In the genomic region with DNA sequence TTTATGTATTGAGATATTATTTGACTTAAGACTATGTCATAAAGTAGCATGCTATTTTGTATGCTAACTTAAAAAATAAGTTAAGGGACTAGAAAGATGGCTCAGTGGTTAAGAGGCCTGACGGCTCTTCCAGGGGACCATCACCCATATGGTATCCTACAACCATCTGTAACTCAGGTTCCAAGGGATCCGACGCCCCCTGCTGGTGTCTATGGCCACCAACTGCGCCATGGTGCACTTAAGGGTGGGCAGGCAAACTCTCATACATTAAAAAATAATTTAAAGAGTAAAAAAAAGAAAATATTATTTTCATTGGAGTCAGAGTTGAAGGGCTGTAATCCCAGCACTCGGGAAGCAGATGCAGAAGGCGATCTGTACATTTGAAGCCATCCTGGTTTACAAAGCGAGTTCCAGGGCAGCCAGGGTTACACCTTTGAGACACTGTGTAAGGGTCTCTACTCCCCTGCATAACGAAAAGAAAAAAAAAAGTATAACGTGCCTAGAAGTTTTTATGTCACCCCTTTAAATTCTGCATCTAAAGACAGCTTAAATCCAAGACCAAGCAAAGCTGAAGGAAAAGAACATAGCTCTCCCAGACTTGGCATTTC, we compare ENCODE assay signal across 8 mouse cellular contexts. TPM values are rescaled to one million over a fixed set of nuclear protein-coding genes. Genes with fewer than 3 reads are reported as not detected.
DNase-seq lines count a peak whose midpoint lies in the region; ATAC-seq and TF ChIP-seq lines count a peak whose summit lies in the region.

No protein-coding gene starts in this region.

- H3K36me3 ChIP-seq in kidney, adult 2 months (ENCODE audit: control insufficient read depth, insufficient read depth, low read length) = no peaks in the 10 kb centered on the region
- peaks cover 28% of the 10 kb centered on the region for H3K36me3 ChIP-seq in G1E (replicated peaks)
- no peaks in the 10 kb centered on the region for H3K36me3 ChIP-seq in forebrain, embryonic 12.5 days (replicated peaks)
- H3K36me3 ChIP-seq in limb, embryonic 12.5 days = no peaks in the 10 kb centered on the region
- no peaks in the 10 kb centered on the region for H3K36me3 ChIP-seq in neural tube, embryonic 15.5 days

- H3K27ac ChIP-seq in kidney, adult 2 months (ENCODE audit: insufficient read depth, low read depth, low read length) = no peak overlapping the region
- H3K27ac ChIP-seq in forebrain, embryonic 12.5 days = no peak overlapping the region
- H3K27ac ChIP-seq in limb, embryonic 12.5 days = no peak overlapping the region
- H3K27ac ChIP-seq in neural tube, embryonic 15.5 days (replicated peaks) = no peak overlapping the region

- peak; percentile 25; the same call in 1 of the 2 replicates for TF ChIP-seq CTCF in kidney, adult 2 months (conservative IDR thresholded peaks at IDR 0.05; ENCODE audit: insufficient read depth, insufficient read length, low read depth, low read length)
- no peak for TF ChIP-seq CTCF in G1E (IDR thresholded peaks at IDR 0.05; ENCODE audit: low read depth, low read length)

- H3K9ac ChIP-seq in forebrain, embryonic 12.5 days = no peak overlapping the region
- H3K9ac ChIP-seq in limb, embryonic 12.5 days (replicated peaks) = no peak overlapping the region
- 0 out of 2 replicates have a peak overlapping the region, but pooled peaks have one; percentile 84 for H3K9ac ChIP-seq in neural tube, embryonic 15.5 days (replicated peaks)

- no peak for ATAC-seq in G1E (ENCODE audit: extremely low read depth, insufficient number of reproducible peaks, low FRiP score, poor library complexity, severe bottlenecking)
- peak; percentile 37; the same call in 1 of the 2 replicates for ATAC-seq in forebrain, embryonic 12.5 days (ENCODE audit: low FRiP score)
- peak; percentile 45 for ATAC-seq in limb, embryonic 12.5 days (ENCODE audit: insufficient number of reproducible peaks, insufficient read depth, low FRiP score, low TSS enrichment, low read depth)
- ATAC-seq in neural tube, embryonic 15.5 days (ENCODE audit: low FRiP score) = peak; percentile 48

- no peak for TF ChIP-seq POLR2A in kidney, adult 2 months (IDR thresholded peaks at IDR 0.05; ENCODE audit: low read depth, low read length)

- H3K4me1 ChIP-seq in kidney, adult 2 months (ENCODE audit: control insufficient read depth, insufficient read depth, low read length) = peaks cover 23% of the 10 kb centered on the region
- peaks cover 50% of the 10 kb centered on the region for H3K4me1 ChIP-seq in G1E (ENCODE audit: insufficient read depth, low read depth, low read length)
- H3K4me1 ChIP-seq in forebrain, embryonic 12.5 days = peaks cover 19% of the 10 kb centered on the region
- H3K4me1 ChIP-seq in limb, embryonic 12.5 days (replicated peaks) = peaks cover 22% of the 10 kb centered on the region
- H3K4me1 ChIP-seq in neural tube, embryonic 15.5 days = peaks cover 21% of the 10 kb centered on the region

- peak overlapping the region; percentile 83 for H3K4me2 ChIP-seq in forebrain, embryonic 12.5 days
- H3K4me2 ChIP-seq in limb, embryonic 12.5 days = peak overlapping the region; percentile 84
- H3K4me2 ChIP-seq in neural tube, embryonic 15.5 days = peak overlapping the region; percentile 93

- H3K9me3 ChIP-seq in G1E (replicated peaks) = no peaks in the 10 kb centered on the region
- no peaks in the 10 kb centered on the region for H3K9me3 ChIP-seq in forebrain, embryonic 12.5 days
- no peaks in the 10 kb centered on the region for H3K9me3 ChIP-seq in limb, embryonic 12.5 days
- H3K9me3 ChIP-seq in neural tube, embryonic 15.5 days (replicated peaks) = no peaks in the 10 kb centered on the region

- WGBS in kidney, adult 2 months = 22% methylated on average over 9 of the region's 9 CpGs
- WGBS in forebrain, embryonic 12.5 days = 18% methylated on average over 9 of the region's 9 CpGs
- 23% methylated on average over 9 of the region's 9 CpGs for WGBS in limb, embryonic 12.5 days
- WGBS in neural tube, embryonic 15.5 days = 21% methylated on average over 9 of the region's 9 CpGs

- H3K27me3 ChIP-seq in kidney, adult 2 months (replicated peaks; ENCODE audit: control insufficient read depth, insufficient read depth, low read length) = no peaks in the 10 kb centered on the region
- 0 out of 2 replicates have a peak, but pooled peaks cover 6% of the 10 kb centered on the region for H3K27me3 ChIP-seq in G1E (ENCODE audit: insufficient read depth, low read length)
- no peaks in the 10 kb centered on the region for H3K27me3 ChIP-seq in forebrain, embryonic 12.5 days
- no peaks in the 10 kb centered on the region for H3K27me3 ChIP-seq in limb, embryonic 12.5 days
- no peaks in the 10 kb centered on the region for H3K27me3 ChIP-seq in neural tube, embryonic 15.5 days (replicated peaks)

- DNase-seq in kidney, adult 2 months = no peak
- no peak for DNase-seq in kidney, adult 18-20 months
- no peak for DNase-seq in G1E (ENCODE audit: low spot score)
- no peak for DNase-seq in T-cell, adult 2 months (ENCODE audit: low spot score)
- DNase-seq in left cerebral cortex, adult 11 months (ENCODE audit: low spot score) = no peak

- H3K4me3 ChIP-seq in kidney, adult 2 months (ENCODE audit: insufficient read depth, low read depth, low read length) = no peak overlapping the region
- H3K4me3 ChIP-seq in G1E (ENCODE audit: low read depth, low read length) = peak overlapping the region; percentile 89
- peak overlapping the region; percentile 71 for H3K4me3 ChIP-seq in forebrain, embryonic 12.5 days (replicated peaks)
- peak overlapping the region; percentile 75 for H3K4me3 ChIP-seq in limb, embryonic 12.5 days (replicated peaks)
- H3K4me3 ChIP-seq in neural tube, embryonic 15.5 days (replicated peaks) = peak overlapping the region; percentile 87

RNA-seq across cellular contexts. Expression of gene Mocs1, which starts 0.4 kb away (rescaled TPM):
- 41.4 and 41.5 TPM in 2 replicates for polyA plus RNA-seq in kidney, adult 2 months (2012; rRNA removed)
- total RNA-seq in G1E (2014; fragmentation: Nextera tagmentation) (55.0 and 85.5 TPM in 2 replicates), G1E (2017) (30.2 and 32.2 TPM in 2 replicates)
- 37.0 and 38.8 TPM in 2 replicates for polyA plus RNA-seq in G1E (2012)
- polyA plus RNA-seq in forebrain, embryonic 12.5 days (2016; fragmentation: Nextera tagmentation; extraction: Ambion mirVana) = 3.6 and 4.5 TPM in 2 replicates
- 3.3 and 6.3 TPM in 2 replicates for polyA plus RNA-seq in limb, embryonic 12.5 days (2016; fragmentation: Nextera tagmentation; extraction: Ambion mirVana)
- polyA plus RNA-seq in neural tube, embryonic 15.5 days (2015; fragmentation: Nextera tagmentation; extraction: Ambion mirVana) = 4.7 and 6.2 TPM in 2 replicates
